Mouse (Mus musculus): ENCODE measurements around the gene Pla2g12a. TPM values are rescaled to one million over a fixed set of nuclear protein-coding genes. Genes with fewer than 3 reads are reported as not detected.

Pla2g12a gene
- 10 to 100 TPM; 34.8 to 48.0 TPM for total RNA-seq (2021)
- long read RNA-seq, experiment 1, transcript Pla2g12a-201 (4 exons, 1,561 nt) = major isoform, 119 of 125 reads
- long read RNA-seq, experiment 1, partial matches to known transcripts = 0 of 125 reads
- long read RNA-seq, experiment 1, other reads (novel, unspliced or antisense) = 2 of 125 reads
- long read RNA-seq, experiment 2, transcript Pla2g12a-201 (4 exons, 1,561 nt) = major isoform, 43 of 47 reads
- long read RNA-seq, experiment 2, partial matches to known transcripts = 0 of 47 reads
- long read RNA-seq, experiment 2, other reads (novel, unspliced or antisense) = 2 of 47 reads

GRCm38 (mm10) chr3:129878405-129879021 lies at the start of gene Pla2g12a:
Gene Pla2g12a, plus strand, starts transcription at chr3:129878606.
- peak; percentile 95 to 96 for DNase-seq

- peak; percentile 50 to 61 for DNase-seq
Measured at GRCm38 (mm10) chr3:129830626-129831025, 47.8 kb upstream of the Pla2g12a start.

GRCm38 (mm10) chr3:129831035-129831568 lies 47.3 kb upstream of the Pla2g12a start, which contains the start of gene Gar1:
Gene Gar1, minus strand, starts transcription at chr3:129831396.
- peak; percentile 95 for DNase-seq

- DNase-seq = no peak
Measured at GRCm38 (mm10) chr3:129835388-129835934, 42.9 kb upstream of the Pla2g12a start, which contains the start of gene Cfi. Gene Cfi, plus strand, starts transcription at chr3:129835884.

GRCm38 (mm10) chr3:129836051-129836697 lies 42.2 kb upstream of the Pla2g12a start:
- DNase-seq = no peak

GRCm38 (mm10) chr3:129836965-129837364 lies 41.4 kb upstream of the Pla2g12a start:
- DNase-seq = no peak

GRCm38 (mm10) chr3:129838017-129838416 lies 40.4 kb upstream of the Pla2g12a start:
- DNase-seq = no peak

GRCm38 (mm10) chr3:129845868-129846267 lies 32.5 kb upstream of the Pla2g12a start:
- no peak for DNase-seq

GRCm38 (mm10) chr3:129846846-129847245 lies 31.6 kb upstream of the Pla2g12a start:
- no peak for DNase-seq

- no peak for DNase-seq
Measured at GRCm38 (mm10) chr3:129862592-129862991, 15.8 kb upstream of the Pla2g12a start.

- DNase-seq = peak; percentile 74 to 76
Measured at GRCm38 (mm10) chr3:129863698-129864097, 14.7 kb upstream of the Pla2g12a start.

GRCm38 (mm10) chr3:129877327-129877726 lies 1.1 kb upstream of the Pla2g12a start:
- no peak for DNase-seq

GRCm38 (mm10) chr3:129879131-129879757 lies 838 bp downstream of the Pla2g12a start:
- DNase-seq = peak; percentile 72 to 74

- no peak for DNase-seq
Measured at GRCm38 (mm10) chr3:129879913-129880312, 1.5 kb downstream of the Pla2g12a start.

GRCm38 (mm10) chr3:129880925-129881593 lies 2.7 kb downstream of the Pla2g12a start:
- DNase-seq = no peak

GRCm38 (mm10) chr3:129885577-129885976 lies 7.2 kb downstream of the Pla2g12a start:
- DNase-seq = no peak

GRCm38 (mm10) chr3:129886430-129886829 lies 8.0 kb downstream of the Pla2g12a start:
- DNase-seq = no peak

- DNase-seq = no peak
Measured at GRCm38 (mm10) chr3:129887779-129888517, 9.5 kb downstream of the Pla2g12a start.

- DNase-seq = no peak
Measured at GRCm38 (mm10) chr3:129892003-129892402, 13.6 kb downstream of the Pla2g12a start.

GRCm38 (mm10) chr3:129893143-129893542 lies 14.7 kb downstream of the Pla2g12a start:
- no peak for DNase-seq

GRCm38 (mm10) chr3:129896591-129896990 lies 18.2 kb downstream of the Pla2g12a start:
- DNase-seq = no peak
